Mouse (Mus musculus) embryonic facial prominence, embryonic 12.5 days (tissue): ENCODE measurements around the gene Msl1. TPM values are rescaled to one million over a fixed set of nuclear protein-coding genes. Genes with fewer than 3 reads are reported as not detected.

ENCODE experiments used
- ATAC-seq: fragments of 200-750 bp; cut with Nextera tagmentation; 2 replicates; pipeline ENCODE4 v1.8.0; 2017; ENCODE audit not compliant: insufficient number of reproducible peaks, insufficient read depth, low FRiP score, low TSS enrichment
- H3K27ac ChIP-seq: fragments of 300-500 bp; sonication (generic); 2 replicates; pipeline ENCODE4 v1.5.1; 2016; ENCODE audit warnings: mild to moderate bottlenecking
- H3K27me3 ChIP-seq: fragments of 300-500 bp; sonication (generic); 2 replicates; pipeline ENCODE4 v1.6.1; 2016; ENCODE audit warnings: mild to moderate bottlenecking, moderate library complexity
- H3K36me3 ChIP-seq: fragments of 300-500 bp; sonication (generic); 2 replicates; pipeline ENCODE4 v1.6.1; 2016; ENCODE audit warnings: mild to moderate bottlenecking
- H3K4me1 ChIP-seq: fragments of 300-500 bp; sonication (generic); 2 replicates; pipeline ENCODE4 v1.6.1; 2016
- H3K4me2 ChIP-seq: fragments of 300-500 bp; sonication (generic); replicated peaks from 2 replicates; pipeline ENCODE4 v1.6.1; 2016; ENCODE audit warnings: mild to moderate bottlenecking, moderate library complexity
- H3K4me3 ChIP-seq: fragments of 300-500 bp; sonication (generic); 2 replicates; pipeline ENCODE4 v1.5.1; 2016; ENCODE audit warnings: mild to moderate bottlenecking
- H3K9ac ChIP-seq: fragments of 300-500 bp; sonication (generic); 2 replicates; pipeline ENCODE4 v1.6.1; 2016; ENCODE audit warnings: mild to moderate bottlenecking, moderate library complexity
- H3K9me3 ChIP-seq: fragments of 300-500 bp; sonication (generic); 2 replicates; pipeline ENCODE4 v1.6.1; 2016; ENCODE audit warnings: mild to moderate bottlenecking, moderate library complexity
- WGBS: fragments of 180-500 bp; shearing (Covaris S2); methylation state at CpG from one replicate; pipeline ENCODE4 v1.1.7; 2016; 5-methylcytosine and 5-hydroxymethylcytosine counted together
- polyA plus RNA-seq: library from polyadenylated mRNA; unstranded; fragments of >200 nt; fragmentation: Nextera tagmentation; extraction: Ambion mirVana; gene quantifications from 2 replicates; pipeline ENCODE4 v1.2.1, GENCODE M21; 2016

Gene Msl1
- polyA plus RNA-seq, 1 experiment from 2014 or later = 35.6 TPM

- Histone ChIP-seq H3K4me2 (no peak overlapping the region), H3K27me3 (no peaks in the 10 kb centered on the region), H3K4me1 (peaks cover 37% of the 10 kb centered on the region), H3K9ac (no peak overlapping the region), H3K9me3 (no peaks in the 10 kb centered on the region), H3K4me3 (no peak overlapping the region), H3K36me3 (peaks cover 49% of the 10 kb centered on the region), H3K27ac (no peak overlapping the region)
- 55% methylated on average over 2 of the region's 2 CpGs for WGBS
- no peak for ATAC-seq
Measured at GRCm38 (mm10) chr11:98766346-98766745, 29.0 kb upstream of the Msl1 start.

GRCm38 (mm10) chr11:98766816-98767215 lies 28.5 kb upstream of the Msl1 start:
- no peak overlapping the region for H3K9ac ChIP-seq
- H3K4me1 ChIP-seq = peaks cover 37% of the 10 kb centered on the region
- H3K4me2 ChIP-seq = peak overlapping the region; percentile 29
- no peak overlapping the region for H3K4me3 ChIP-seq
- 37% methylated on average over 5 of the region's 5 CpGs for WGBS
- H3K27me3 ChIP-seq = no peaks in the 10 kb centered on the region
- H3K27ac ChIP-seq = 0 out of 2 replicates have a peak overlapping the region, but pooled peaks have one; percentile 23
- no peak for ATAC-seq
- H3K9me3 ChIP-seq = no peaks in the 10 kb centered on the region
- peaks cover 46% of the 10 kb centered on the region for H3K36me3 ChIP-seq

- WGBS = 15% methylated on average over 9 of the region's 9 CpGs
Measured at GRCm38 (mm10) chr11:98767276-98767675, 28.0 kb upstream of the Msl1 start.

DNA sequence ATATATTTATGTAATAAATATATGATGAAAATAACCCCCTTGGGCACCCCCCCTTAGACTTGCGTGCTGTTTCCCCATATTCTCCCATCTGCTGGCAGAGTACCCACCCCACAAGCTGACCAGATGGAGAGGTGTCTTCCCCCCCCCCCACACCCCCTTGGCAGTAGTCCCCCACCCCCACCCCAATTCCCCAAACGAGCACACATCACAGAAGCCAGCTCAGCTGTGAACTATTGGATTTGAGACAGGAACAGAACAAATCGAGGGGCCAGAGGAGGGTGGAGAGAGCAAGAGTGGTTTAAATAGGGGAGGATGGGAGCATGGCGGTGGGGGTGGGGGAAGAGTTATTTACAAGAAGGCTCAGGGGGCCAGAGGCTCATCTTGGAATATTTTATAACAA lies 27.6 kb upstream of the Msl1 start:
- Histone ChIP-seq H3K4me1 (peaks cover 37% of the 10 kb centered on the region), H3K4me2 (peak overlapping the region; percentile 40), H3K9me3 (no peaks in the 10 kb centered on the region), H3K9ac (no peak overlapping the region), H3K36me3 (peaks cover 41% of the 10 kb centered on the region), H3K4me3 (peak overlapping the region; percentile 16; the same call in 1 of the 2 replicates), H3K27me3 (no peaks in the 10 kb centered on the region), H3K27ac (peak overlapping the region; percentile 75; the same call in 1 of the 2 replicates)
- no peak for ATAC-seq
- WGBS = 30% methylated on average over 4 of the region's 4 CpGs

More at GRCm38 (mm10) chr11:98767276-98767675, 28.0 kb upstream of the Msl1 start:
- no peak overlapping the region for H3K9ac ChIP-seq
- no peaks in the 10 kb centered on the region for H3K27me3 ChIP-seq
- no peaks in the 10 kb centered on the region for H3K9me3 ChIP-seq
- 0 out of 2 replicates have a peak overlapping the region, but pooled peaks have one; percentile 75 for H3K27ac ChIP-seq
- no peak for ATAC-seq
- peaks cover 37% of the 10 kb centered on the region for H3K4me1 ChIP-seq
- H3K36me3 ChIP-seq = peaks cover 41% of the 10 kb centered on the region
- H3K4me2 ChIP-seq = peak overlapping the region; percentile 29
- H3K4me3 ChIP-seq = no peak overlapping the region

DNA sequence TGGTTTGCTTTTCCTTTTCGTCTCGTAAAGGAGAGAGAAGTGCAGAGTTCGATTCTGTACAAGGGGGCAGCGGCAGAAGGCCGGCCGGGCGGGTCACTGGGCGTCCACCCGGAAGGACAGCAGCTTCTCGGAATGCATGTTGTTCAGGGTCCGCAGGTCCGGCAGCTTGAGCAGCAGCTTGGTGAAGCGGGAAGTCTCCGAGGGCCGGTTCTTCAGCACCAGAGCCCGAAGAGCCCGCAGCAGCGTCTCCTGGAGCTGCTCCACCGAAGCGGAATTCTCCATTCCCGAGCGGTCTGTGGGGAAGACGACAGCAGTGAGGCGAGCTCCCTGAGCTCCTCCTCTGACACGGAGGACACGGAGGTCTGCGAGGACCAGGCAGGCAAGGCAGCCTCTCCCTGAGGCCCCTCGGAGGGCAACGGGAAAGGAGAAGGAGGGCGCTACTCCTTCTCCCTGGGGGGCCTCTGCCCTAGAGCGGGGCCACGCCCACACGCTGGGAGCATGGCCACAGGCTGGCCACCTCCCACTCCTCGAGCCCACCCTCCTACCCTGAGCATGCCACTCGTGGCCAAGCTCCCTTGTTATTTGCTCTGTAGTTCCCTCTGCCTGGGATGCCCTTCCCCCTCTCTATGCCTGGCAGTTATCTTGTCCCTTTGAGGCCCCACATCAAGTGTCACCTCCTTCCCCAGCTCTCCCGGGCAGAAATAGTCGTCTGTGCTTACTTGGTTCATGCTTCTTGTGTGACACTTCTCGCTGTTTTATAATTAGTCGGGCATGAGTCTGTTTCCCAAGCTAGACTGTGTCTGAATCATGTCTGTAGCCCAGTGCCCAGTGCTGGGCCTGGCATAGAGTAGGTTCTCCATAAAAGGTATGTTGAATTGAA lies 26.9 kb upstream of the Msl1 start:
- Histone ChIP-seq H3K27ac (peak overlapping the region; percentile 75; the same call in 1 of the 2 replicates), H3K4me2 (peak overlapping the region; percentile 40), H3K9me3 (no peaks in the 10 kb centered on the region), H3K4me3 (peak overlapping the region; percentile 16), H3K36me3 (peaks cover 36% of the 10 kb centered on the region), H3K27me3 (no peaks in the 10 kb centered on the region), H3K9ac (peak overlapping the region; percentile 32), H3K4me1 (peaks cover 39% of the 10 kb centered on the region)
- 28% methylated on average over 39 of the region's 39 CpGs for WGBS
- no peak for ATAC-seq

- WGBS = 89% methylated on average over 25 of the region's 25 CpGs
Measured at GRCm38 (mm10) chr11:98769007-98769954, 26.0 kb upstream of the Msl1 start.

DNA sequence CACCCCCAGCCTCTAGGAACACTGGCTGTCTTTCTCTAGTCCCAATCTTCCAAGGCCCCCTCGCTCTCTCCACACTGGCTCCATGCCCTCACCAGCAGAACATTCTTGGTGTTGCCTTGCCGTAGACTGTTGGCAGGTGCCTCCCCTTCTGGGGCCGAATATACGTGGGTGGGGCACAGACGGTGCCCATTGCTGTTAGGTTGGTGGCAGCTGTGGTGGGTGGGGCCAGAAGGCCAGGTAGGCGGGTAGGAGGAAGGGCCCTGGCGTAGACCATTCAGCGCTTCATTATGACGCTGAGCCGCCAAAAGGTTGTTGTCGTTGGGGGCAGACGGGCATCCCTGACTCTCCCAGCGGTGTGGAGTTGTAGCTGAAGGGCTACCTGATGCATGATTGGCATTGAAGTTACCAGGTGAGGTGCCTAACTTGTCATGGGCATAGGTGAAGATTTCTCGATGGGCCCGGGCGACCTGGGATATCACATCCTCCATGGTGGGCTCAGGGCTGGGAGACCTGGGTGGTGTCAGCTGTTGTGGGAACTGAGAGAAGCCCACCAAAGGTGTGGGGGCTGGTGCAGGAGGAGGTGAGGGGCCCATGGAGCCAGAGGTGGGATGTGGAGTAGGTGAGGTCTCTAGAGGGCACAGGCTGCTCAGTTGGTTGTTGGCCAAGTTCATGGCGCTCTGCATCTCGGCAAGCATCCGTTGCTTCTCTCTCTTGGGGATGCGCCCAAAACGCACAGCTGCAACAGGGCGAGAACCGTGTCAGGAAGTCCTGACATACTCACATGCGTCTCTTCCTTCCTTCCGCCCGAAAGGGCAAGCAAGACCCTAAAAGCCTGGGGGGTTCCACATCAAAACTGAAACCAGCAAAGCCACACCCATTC lies 25.0 kb upstream of the Msl1 start:
- no peak overlapping the region for H3K9ac ChIP-seq
- no peaks in the 10 kb centered on the region for H3K27me3 ChIP-seq
- H3K4me1 ChIP-seq = peaks cover 54% of the 10 kb centered on the region
- no peak overlapping the region for H3K4me2 ChIP-seq
- no peak overlapping the region for H3K4me3 ChIP-seq
- no peaks in the 10 kb centered on the region for H3K9me3 ChIP-seq
- H3K27ac ChIP-seq = no peak overlapping the region
- no peak for ATAC-seq
- 93% methylated on average over 26 of the region's 26 CpGs for WGBS
- peaks cover 21% of the 10 kb centered on the region; the same call in 1 of the 2 replicates for H3K36me3 ChIP-seq

More at GRCm38 (mm10) chr11:98769007-98769954, 26.0 kb upstream of the Msl1 start:
- no peak for ATAC-seq
- Histone ChIP-seq H3K4me3 (no peak overlapping the region), H3K36me3 (peaks cover 26% of the 10 kb centered on the region), H3K9ac (no peak overlapping the region), H3K4me1 (peaks cover 46% of the 10 kb centered on the region), H3K4me2 (no peak overlapping the region), H3K27ac (no peak overlapping the region), H3K27me3 (no peaks in the 10 kb centered on the region), H3K9me3 (no peaks in the 10 kb centered on the region)

DNA sequence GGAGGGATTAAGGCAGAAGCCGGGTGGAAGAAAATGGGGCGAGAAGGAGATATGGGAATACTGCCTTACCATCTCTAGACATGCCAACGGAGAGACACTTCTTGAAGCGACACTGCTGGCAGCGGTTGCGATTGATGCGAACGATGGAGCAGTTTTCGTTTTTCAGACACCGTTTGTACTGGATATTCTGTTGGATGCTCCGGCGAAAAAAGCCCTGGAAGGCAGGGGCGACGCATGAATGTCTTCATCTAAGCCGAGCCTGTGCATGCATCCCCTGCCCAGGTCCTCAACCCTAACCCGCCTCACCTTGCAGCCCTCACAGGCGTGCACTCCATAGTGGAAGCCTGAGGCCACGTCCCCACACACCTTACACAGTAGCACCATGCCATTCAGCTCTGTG lies 24.2 kb upstream of the Msl1 start:
- Histone ChIP-seq H3K27me3 (no peaks in the 10 kb centered on the region), H3K4me1 (peaks cover 54% of the 10 kb centered on the region), H3K27ac (no peak overlapping the region), H3K36me3 (peaks cover 21% of the 10 kb centered on the region; the same call in 1 of the 2 replicates), H3K9ac (no peak overlapping the region), H3K4me3 (no peak overlapping the region), H3K4me2 (no peak overlapping the region), H3K9me3 (no peaks in the 10 kb centered on the region)
- 94% methylated on average over 18 of the region's 18 CpGs for WGBS
- ATAC-seq = no peak

DNA sequence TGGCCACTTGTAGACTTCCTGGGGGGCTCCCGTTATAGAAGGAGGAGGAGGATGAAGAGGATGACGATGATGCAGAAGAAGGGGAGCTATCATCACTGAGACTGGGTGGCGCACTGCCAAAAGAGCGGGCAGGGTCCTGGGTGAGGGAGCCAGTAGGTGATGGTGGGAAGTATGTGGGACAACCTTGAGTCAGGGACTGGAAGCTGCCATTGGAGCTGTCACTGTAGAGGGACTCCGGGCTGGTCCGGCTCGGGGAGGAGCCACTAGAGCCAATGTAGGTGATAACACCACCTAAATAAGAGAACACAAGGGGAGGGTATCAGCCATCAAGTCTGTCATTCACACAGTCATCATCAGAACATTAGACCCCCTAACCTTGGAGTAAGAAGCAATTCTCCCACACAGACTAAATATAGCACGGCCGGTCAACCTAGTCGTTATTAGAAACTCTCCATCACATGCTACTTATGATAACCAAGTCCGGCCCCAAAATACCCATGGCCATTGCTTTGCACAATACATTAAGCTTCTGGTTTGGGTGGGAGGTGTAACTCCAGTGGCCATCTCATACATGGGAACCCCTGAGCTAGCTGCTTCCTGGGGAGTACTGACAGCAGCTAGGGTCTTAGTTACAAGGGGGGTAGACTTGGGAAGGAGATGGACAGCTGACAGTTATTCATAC lies 23.3 kb upstream of the Msl1 start:
- no peak overlapping the region for H3K4me2 ChIP-seq
- H3K9me3 ChIP-seq = no peaks in the 10 kb centered on the region
- no peak overlapping the region for H3K27ac ChIP-seq
- 93% methylated on average over 11 of the region's 11 CpGs for WGBS
- no peak overlapping the region for H3K4me3 ChIP-seq
- no peak for ATAC-seq
- H3K36me3 ChIP-seq = peaks cover 21% of the 10 kb centered on the region; the same call in 1 of the 2 replicates
- no peak overlapping the region for H3K9ac ChIP-seq
- no peaks in the 10 kb centered on the region for H3K27me3 ChIP-seq
- H3K4me1 ChIP-seq = peaks cover 54% of the 10 kb centered on the region

- Histone ChIP-seq H3K9ac (no peak overlapping the region), H3K27me3 (no peaks in the 10 kb centered on the region), H3K27ac (no peak overlapping the region), H3K9me3 (no peaks in the 10 kb centered on the region), H3K4me3 (no peak overlapping the region), H3K36me3 (peaks cover 21% of the 10 kb centered on the region; the same call in 1 of the 2 replicates), H3K4me1 (peaks cover 53% of the 10 kb centered on the region), H3K4me2 (no peak overlapping the region)
- no peak for ATAC-seq
- WGBS = 72% methylated on average over 8 of the region's 8 CpGs
Measured at GRCm38 (mm10) chr11:98772667-98773171, 22.6 kb upstream of the Msl1 start.
